Mouse (Mus musculus) cerebellum, adult 11 months (tissue): Measurements from ENCODE around the gene Trim69.

ENCODE experiments used
- DNase-seq: peaks from one replicate; pipeline ENCODE4 v3.0.0; 2022

Trim69 gene

DNA sequence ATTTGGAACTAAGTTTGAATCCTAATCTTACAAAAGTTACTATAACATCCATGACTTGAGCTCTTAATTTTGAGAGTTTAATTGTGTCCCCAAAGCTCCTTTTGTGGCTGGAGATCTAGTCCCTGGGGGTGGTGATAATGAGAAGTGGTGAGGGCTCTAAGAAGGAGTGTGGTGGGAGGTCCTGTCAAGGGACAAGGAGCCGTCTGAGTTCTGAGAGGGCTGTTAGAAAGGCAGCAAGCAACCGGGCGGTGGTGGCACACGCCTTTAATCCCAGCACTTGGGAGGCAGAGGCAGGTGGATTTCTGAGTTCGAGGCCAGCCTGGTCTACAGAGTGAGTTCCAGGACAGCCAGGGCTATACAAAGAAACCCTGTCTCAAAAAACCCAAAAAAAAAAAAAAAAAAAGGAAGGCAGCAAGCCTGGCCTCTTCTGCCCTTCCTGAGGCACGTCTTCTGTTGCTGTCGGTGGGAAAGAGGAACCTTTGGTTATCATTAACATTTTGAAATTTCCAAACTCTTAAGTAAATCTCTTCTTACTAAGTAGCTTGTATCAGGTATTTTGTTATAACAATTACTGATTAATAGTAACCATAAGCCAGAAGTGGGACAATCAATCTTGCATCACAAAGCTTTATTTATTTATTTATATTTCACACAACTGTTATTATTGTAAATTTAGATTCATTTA is 6.7 kb upstream of the Trim69 start:
- no peak for DNase-seq

GRCm38 (mm10) chr2:122154479-122154878 is 6.0 kb upstream of the Trim69 start:
- DNase-seq: no peak

- no peak for DNase-seq
Measured at GRCm38 (mm10) chr2:122155292-122155691, 5.2 kb upstream of the Trim69 start.

GRCm38 (mm10) chr2:122156051-122156700 is 4.3 kb upstream of the Trim69 start:
- no peak for DNase-seq

DNA sequence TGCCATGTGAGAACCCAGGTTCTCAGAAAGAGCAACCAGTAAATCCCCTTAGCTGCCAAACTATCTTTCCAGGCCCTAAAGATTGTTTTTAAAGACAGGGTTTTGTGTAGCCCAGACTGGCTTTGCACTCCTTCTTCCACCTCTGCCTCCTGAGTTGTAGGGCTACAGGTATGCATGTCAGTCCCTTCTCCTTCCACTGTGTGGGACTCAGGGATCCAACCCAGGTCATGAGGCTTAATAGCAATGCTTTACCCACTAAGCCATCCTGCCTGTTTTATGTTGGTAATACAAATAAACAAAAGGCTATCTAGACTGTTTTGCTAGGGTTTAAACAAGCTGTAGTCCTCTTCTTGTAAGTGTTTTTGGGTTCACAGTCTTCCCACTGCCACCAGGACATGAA is 2.9 kb upstream of the Trim69 start:
- DNase-seq: no peak

DNA sequence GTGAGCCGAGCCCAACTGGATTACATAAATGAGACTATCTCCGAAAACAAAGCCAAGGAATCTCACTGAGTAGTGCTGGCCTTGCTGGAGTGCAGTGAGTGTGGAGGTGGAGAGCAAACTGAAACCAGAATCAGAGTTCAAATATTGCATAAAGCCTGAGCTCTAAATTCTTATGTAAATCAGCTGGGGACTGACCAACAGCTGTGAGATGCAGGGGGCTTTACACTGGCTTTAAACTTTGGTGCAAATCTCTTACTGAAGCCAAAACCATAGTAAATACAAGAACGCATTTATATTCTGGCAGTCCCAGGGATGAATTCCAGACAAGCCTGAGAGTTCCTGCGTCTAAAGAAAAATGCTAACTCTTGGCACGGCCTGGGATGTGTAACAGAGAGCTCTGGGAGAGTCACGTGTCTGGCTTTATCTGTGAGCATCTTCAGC is 2.1 kb upstream of the Trim69 start:
- DNase-seq: no peak

DNA sequence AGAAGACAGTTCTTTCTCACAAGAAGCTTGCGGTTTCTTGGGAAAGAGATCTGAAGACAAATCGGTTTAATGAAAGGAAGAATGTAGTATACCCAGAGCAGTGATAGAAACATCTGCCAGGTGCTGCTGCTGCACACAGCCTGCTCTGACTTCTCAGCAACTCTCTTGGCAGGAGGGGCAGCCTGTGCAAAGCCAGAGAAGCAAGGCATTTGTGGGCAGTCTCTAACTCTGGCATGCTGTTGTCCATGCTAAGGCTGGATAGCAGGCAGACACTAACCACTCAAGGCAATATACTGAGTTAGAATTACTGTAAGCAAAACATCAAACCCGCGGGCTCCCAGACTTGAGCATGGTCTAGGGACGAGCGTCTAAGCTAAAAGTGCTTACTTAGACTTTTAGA is 833 bp upstream of the Trim69 start:
- DNase-seq: no peak

GRCm38 (mm10) chr2:122161542-122161941 is 1.0 kb downstream of the Trim69 start:
- no peak for DNase-seq

DNA sequence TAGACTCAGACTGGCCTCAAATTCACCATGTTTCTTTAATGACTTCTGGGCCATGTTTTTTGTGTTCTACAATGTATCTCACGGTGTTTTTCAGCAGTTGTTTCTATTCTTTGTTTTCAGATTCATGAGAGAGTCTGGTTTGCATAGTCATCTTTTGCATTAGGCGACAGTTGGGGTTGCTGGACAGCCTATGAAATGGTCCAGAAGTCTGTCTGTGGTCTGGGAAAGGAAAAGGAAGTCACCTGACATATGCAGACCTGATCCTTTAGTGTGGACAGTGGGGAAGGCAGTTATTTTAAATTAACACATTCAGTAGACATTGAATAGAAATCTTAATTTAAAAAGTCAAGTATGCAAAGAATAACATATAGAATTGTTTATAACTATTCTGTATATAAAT is 2.0 kb downstream of the Trim69 start:
- no peak for DNase-seq

- no peak for DNase-seq
Measured at GRCm38 (mm10) chr2:122163430-122164195, 3.1 kb downstream of the Trim69 start.

- DNase-seq: no peak
Measured at GRCm38 (mm10) chr2:122164293-122164692, 3.8 kb downstream of the Trim69 start.

DNA sequence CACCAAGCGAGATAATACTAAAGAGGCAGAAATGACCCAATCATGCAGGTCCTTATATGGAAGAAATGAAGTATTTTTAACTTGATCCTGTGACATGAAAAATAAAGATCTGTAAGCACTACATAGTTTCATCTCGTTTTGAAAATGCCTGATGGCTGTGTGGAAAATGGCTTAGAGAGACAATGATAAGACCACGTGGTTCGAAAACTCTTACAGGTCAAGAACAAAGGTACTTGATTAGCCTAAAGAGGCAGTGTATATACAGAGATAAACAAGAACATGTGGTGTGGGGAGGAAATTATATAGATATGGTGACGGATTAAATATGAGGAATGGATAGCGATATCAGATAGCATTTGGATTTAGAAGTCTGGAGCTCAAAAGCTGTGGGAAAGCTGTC is 10.8 kb downstream of the Trim69 start:
- no peak for DNase-seq

DNA sequence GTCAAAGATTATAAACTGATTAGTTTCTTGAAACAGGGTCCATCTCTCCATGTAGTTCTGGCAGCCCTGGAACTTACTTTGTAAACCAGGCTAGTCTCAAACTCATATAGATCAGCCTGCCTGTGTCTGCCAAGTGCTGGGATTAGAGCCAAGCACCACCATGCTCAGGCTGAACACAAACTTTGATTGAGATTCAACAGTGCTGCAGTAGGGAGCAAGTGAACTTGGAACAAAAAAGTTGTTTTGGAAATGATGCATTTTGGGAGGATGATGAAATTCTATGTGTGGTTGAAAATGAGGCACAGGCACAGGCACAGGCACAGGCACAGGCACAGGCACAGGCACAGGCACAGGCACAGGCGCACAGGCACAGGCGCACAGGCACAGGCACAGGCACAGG is 11.7 kb downstream of the Trim69 start:
- DNase-seq: no peak

DNA sequence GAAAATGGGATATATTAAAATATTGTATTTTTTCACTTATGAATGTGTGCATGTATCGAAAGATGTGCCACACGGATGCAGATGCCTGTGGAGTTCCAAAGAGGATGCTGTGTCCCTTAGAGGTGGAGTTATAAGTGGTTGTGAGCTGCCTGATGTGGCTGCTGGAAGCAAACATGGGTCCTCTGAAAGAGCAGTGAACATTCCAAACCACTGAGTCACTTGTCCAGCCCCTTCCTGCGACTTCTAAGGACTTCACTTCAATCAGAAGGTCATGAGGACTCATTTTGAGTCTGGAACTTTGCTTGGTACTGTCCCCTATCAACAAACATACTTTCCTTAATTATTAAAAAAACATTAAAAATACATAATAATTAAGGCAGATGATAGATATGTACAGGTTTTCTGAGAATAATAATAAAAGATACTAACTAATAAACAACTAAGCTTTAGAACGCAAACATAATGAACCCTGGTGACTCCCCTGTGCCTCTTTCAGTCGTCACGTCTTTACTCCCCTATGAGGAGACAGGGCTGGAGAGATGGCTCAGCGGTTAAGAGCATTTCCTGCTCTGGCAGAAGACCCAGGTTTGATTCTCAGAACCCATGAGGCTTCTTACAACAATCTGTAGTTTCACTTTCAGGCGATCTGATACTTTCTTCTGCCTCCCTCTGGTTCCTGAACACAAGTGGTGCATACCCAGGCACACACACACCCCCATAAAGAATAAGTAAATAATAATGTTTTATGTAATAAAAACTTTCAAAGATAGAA is 19.7 kb downstream of the Trim69 start:
- no peak for DNase-seq

DNA sequence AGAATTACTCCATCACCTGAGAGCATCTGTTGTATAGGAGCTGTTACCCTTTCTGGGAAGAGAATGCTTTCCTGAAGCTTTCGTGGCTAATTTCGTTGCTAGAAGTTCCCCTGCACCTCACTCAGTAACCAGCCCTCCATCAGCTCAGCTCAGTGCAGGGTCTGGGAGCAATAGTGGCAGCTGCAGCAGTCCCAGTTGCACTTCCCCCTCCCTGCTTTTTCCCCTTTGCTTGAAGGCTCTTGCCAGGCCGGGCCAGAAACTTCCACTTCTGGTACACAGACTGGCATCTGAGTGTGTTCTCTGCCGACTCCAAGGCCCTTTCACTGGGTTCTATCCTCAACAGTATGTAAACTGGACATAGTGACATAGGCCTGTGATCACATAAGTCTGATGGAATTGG is 24.6 kb downstream of the Trim69 start:
- no peak for DNase-seq

GRCm38 (mm10) chr2:122186106-122186505 is 25.6 kb downstream of the Trim69 start, which contains the start of the genes Patl2 and Terb2:
Gene Patl2, minus strand, starts transcription at chr2:122186189.
Gene Terb2, plus strand, starts transcription at chr2:122186272.
- no peak for DNase-seq

- DNase-seq: no peak
Measured at GRCm38 (mm10) chr2:122186751-122187150, 26.3 kb downstream of the Trim69 start.

- no peak for DNase-seq
Measured at GRCm38 (mm10) chr2:122191849-122192248, 31.3 kb downstream of the Trim69 start.

DNA sequence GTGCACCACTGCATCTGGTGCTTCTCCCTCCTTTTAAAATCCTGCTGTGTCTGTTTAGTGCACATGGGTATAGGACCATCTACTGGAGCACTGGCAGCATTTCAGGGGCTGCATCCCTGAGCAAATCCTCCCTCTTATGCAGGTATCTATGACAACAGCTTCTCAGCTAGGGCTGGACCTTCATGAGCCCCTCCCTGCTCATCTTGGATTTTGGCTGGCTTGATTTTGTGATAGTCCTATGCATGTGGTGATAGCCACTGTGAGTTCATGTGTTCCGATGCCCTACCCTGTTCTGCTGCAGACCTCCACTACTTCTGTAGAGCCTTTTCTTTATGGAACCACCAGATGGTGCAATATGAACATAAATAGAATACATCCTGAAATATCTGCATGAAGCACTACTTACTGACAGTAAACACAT is 34.0 kb downstream of the Trim69 start:
- DNase-seq: no peak

DNA sequence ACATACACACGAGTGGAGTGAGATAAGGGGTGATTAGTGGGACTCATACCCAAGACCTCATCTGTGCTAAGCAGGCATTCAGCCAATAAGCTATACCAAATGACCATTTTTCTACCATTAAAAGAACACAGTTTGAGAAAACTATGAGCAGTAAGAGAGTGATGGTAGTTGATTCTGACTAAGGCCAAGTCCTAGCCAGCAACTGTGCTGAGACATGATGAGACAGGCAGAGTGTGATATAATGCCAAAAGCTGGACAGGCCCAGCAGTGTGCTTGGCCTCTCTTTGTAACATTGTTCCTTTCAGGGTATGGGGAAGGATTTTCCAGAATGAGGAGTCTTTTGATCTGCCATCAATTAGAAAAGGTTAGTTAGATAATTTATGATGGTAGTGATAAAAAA is 41.0 kb downstream of the Trim69 start:
- DNase-seq: no peak

DNA sequence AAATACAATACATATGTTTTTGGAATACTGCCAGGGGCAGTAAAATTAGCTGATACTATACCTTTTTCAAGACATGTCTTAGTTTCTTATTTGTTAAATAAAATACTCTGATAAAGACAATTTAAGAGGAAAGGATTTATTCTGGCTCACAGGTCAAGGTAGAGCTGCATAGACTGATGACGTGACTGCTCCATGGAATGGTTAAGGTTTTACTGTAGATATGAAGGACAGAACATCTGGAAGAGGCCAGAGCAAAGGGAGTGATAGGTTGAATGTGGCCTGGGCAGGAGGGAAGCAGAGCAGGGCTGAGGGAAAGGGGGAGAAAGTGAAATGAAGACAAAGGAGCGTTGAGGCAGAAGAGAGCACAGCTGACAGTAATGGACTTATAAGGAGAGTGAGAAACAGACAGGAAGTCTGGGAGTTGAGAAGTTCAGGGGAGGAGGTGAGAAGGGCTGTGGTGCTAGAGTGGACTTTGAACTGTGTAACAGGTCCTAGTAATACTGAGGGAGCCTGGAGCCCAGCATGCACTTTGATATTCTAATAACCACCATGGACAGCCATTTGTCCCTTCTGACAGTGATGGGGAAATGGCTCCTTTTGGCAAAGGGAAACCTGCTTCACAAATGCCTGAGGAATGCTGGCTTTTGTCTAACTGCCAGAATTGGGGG is 46.1 kb downstream of the Trim69 start:
- no peak for DNase-seq

DNA sequence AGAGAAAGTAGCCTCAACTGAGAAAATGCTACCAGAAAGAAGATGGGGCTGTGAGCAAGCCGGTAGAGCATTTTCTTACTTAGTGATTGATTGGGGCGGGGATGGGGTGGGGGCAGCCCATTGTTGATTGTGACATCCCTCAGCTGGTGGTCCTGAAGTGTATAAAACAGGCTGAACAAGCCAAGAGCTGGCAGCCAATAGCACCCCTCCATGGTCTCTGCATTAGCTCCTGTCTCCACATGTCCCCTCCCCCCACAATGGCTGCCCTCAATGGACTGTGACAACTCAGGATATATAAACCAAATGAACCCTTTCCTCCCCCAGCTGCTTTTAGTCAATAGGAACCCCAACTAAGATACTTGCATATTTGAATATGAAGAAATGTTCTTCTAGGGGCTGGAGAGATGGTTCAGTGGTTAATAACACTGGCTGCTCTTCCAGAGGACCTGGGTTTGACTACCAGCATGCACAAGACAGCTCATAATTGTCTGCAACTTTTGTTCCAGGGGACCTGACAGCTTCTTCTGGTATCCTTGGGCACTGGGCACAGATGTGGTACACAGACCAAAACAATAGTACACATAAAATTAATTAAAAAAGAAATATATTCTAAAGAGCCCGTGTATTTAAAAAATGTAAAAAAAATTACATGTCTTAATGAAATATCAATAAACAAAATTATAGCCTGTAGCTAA is 50.2 kb downstream of the Trim69 start:
- no peak for DNase-seq
